Mouse (Mus musculus) left cerebral cortex, postnatal 10 days (tissue): ENCODE data around the gene Mettl27. TPM values are rescaled to one million over a fixed set of nuclear protein-coding genes. Genes with fewer than 3 reads are reported as not detected.
"Not testable (repeated sequence)": the region's sequence is repeated elsewhere in the genome, so short reads cannot be mapped to it uniquely, and the experiment has no call there.

ENCODE experiments used
- DNase-seq, 2 experiments: peaks; one replicate each; pipeline ENCODE4 v3.0.0; 2021 to 2022; ENCODE audit warnings: low spot score in 2 of 2, mixed read lengths in 1 of 2; ENCODE audit errors: extremely low spot score in 1 of 2
- intact Hi-C: fragments of 180-260 bp; cut with DNase I; formaldehyde crosslinking; loops from one replicate; pipeline ENCODE4 v1.15.1; 2025
- total RNA-seq, 2 experiments: library from RNA; stranded (reverse); gene quantifications; 2 replicates each; pipeline ENCODE4 v1.2.3; 2021

The Mettl27 gene
- total RNA-seq, 2 experiments from 2014 or later, result 8.7 to 8.9 TPM

- intact Hi-C loops, result no loop called here
- DNase-seq, result no peak
These were observed 14.1 kb downstream of the Mettl27 start for GRCm38 (mm10) chr5:134946063-134946856.

GRCm38 (mm10) chr5:134946857-134947255, 14.7 kb downstream of the Mettl27 start, which contains the start of gene Cldn4:
TSS of gene Cldn4 (minus strand) at chr5:134946934.
- DNase-seq, result no peak
- intact Hi-C loops, result no loop called here

- no peak for DNase-seq
- intact Hi-C loops, result no loop called here
These were observed 15.4 kb downstream of the Mettl27 start for GRCm38 (mm10) chr5:134947420-134948084.

- intact Hi-C loops, result no loop called here
- DNase-seq, result no peak
These were observed 15.9 kb downstream of the Mettl27 start for GRCm38 (mm10) chr5:134948085-134948439.

DNA sequence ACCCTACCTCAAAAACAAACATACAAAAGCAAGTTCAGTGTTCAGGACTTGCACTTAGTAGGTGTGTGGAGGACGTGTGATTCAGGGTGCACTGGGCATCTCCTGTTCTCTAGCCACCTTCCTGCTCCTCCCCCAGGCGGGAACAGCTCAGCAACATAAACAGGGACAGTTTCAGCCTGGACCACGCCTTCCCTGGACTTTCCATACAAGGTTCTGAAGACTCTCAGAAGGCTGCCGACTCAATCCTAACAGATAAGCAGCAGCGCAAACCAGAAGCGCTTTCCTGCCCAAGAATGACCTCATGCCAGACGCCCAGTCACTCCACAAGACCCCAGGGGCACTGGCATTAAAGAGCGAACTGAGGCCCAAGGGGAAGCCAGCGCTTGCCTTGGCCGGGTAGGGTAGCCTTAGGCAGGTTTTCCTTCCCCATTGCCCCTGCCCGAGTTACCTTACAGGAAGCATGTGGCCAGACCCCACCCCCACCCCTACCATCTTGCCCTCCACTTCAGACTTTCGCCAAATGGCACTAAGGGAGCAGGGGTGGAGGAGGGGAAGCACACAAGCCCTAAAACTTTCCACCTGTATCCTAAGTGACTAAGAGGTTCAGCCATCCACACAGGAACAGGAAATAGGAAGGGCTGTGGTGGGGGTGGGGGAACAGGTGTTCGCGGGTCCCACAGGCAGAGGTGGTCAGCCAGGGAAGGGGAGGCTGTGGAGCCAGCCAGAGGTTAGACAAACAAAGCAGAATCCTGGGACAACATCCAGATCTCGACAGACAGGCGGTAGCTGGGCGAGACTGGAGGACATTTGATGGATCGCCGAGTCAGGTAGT, 19.1 kb downstream of the Mettl27 start:
- intact Hi-C loops, result no loop called here

GRCm38 (mm10) chr5:134955491-134955890, 23.3 kb downstream of the Mettl27 start:
- no peak for DNase-seq
- intact Hi-C loops, result no loop called here

More for the DNA sequence above, 19.1 kb downstream of the Mettl27 start:
- DNase-seq, result peak in 1 of 2 experiments; percentile 60

GRCm38 (mm10) chr5:134959114-134959513, 26.9 kb downstream of the Mettl27 start:
- intact Hi-C loops, result no loop called here
- DNase-seq, result no peak

- no peak for DNase-seq
- intact Hi-C loops, result no loop called here
These were observed 28.3 kb downstream of the Mettl27 start for GRCm38 (mm10) chr5:134960430-134960829.

GRCm38 (mm10) chr5:134961519-134961918, 29.4 kb downstream of the Mettl27 start:
- intact Hi-C loops, result no loop called here
- DNase-seq, result no peak

DNA sequence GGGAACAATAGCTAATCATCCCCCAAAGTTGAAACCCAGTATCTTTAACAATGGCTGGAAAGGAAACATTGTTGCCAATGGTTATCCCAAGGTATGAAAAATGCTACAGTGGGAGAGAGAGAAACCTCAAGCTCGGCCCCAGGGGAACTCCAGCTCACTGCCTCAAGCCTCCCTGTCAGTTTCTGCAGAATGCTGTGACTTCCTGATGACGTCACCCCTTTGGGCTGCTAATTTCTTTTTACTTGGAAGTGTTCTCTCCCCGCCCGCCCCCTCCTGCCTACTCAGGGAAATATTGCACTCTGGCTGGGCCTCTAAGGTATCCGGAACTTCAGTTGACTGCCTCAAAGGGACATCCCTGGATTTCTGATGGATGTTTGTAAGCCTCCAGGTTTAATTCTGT, 31.4 kb downstream of the Mettl27 start:
- peak in 1 of 2 experiments; percentile 56 for DNase-seq
- intact Hi-C loops, result no loop called here

DNA sequence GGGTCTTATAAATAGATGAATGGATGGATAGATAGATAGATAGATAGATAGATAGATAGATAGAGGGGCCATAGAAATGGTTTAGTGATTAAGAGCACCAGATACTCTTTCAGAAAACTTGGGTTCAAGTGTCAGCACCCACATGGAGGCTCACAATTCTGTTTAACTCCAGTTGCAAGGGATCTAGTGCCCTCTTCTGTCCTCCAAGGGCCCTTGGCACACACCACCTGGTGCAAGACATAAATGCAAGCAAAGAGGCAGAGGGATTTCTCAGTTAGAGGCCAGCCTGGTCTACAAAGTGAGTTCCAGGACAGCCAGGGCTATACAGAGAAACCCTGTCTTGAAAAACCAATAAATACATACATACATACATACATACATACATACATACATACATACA, 32.5 kb downstream of the Mettl27 start:
- intact Hi-C loops, result loop anchor here (1.0 kb wide), 1 partner anchor 57 kb away; no protein-coding TSS in a partner anchor
- not testable (repeated sequence) for DNase-seq

DNA sequence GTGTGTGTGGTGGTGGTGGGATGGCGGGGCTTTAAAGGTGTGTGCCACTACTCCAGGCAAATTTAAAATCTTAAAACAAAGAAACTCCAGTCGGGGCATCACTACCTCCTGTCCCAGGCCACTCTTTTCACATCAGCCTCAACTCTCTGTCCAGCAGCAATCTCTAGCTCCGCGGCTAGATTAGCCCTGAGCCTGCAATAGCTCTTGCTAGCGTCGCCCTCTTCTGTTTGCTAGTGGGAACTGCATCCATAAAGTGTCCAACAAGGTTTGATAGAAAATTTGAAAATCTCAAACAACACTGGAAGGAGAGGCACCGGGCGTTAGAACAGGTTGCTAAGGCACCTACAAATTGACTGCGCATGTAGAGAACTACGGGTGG, 33.3 kb downstream of the Mettl27 start:
- peak; percentile 62 to 78 for DNase-seq
- intact Hi-C loops, result loop anchor here (1.0 kb wide), 1 partner anchor 58 kb away; no protein-coding TSS in a partner anchor

DNA sequence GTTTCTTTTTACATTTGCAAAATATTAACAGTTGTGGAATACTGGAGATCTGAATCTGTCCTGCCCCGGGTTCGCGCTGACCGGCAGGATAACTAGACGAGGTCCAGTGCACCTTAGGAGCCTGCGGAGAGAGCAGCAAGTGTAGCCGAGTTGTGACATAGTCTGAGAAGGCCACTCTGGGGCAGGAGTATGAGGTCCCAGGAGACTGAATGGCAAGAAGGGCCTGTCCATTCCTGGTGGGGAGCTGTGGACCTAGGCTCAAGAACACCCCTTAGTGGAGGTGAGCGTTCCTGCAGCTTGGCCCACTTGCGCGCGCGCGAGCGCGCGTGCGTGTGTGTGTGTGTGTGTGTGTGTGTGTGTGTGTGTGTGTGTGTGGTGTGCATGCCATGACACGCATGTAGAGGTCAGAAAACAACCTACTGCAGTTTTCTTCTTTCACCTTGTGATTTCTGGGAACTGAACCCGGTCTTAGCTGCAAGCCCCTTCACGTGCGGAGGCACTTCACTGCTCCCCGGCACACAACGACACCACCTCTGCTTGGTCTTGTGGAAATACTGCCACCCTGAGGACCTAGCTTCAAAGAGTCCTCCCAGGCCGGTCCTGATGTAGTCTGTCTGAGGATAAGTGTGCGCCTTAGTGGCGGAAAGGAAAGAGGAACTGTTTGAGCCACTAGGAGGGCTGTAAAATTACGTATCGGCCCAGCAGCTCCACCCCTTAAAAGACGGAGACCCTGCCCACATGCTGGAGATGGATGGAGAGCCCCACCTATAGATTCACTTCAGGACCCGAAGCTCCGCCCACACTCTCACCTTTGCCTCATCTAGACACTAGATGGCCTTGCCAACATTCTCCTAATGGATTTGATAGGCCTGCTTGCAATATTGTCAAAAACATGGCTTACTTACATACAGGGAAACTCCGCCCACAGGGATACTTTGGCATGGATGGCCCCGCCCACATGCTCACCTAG, 34.0 kb downstream of the Mettl27 start:
- DNase-seq, result peak in 1 of 2 experiments; percentile 61
- intact Hi-C loops, result loop anchor here (1.0 kb wide), 1 partner anchor 59 kb away; no protein-coding TSS in a partner anchor

DNA sequence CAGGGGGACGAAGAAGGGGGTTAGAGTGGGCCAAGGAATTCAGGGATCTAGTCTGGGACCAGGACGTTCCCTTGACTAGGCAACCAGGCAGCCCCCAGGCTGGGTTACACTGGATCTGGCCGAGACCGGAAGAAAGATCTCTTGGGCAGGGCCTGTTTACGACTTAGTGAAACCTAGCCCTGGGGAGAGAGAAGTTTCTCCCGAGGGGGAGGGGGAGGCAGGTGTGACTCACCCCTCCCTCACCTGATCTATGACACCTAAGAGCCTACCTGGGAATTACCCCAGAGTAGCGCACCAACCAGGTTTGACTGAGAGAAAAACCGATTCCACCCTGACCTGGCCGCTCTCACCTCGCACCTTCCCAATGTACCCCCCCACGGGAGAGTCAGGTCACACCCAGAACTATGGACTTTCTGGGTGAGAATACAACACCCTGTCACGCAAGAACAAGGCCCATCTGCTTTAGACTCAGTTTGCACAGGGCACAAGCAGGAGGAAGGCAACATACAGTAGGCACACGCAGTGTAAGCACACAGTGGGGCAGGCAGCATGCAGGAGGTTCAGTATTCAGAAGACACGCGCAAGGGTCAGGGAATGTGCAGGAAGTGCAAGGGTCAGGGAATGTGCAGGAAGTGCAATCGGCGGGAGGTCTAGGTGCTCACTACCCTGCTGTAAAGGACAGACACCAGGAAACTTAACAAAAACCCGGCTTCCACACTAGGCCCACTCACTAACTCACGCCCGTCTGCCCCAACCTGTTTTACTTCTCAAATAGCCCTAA, 35.2 kb downstream of the Mettl27 start:
- intact Hi-C loops, result no loop called here
- DNase-seq, result no peak

DNA sequence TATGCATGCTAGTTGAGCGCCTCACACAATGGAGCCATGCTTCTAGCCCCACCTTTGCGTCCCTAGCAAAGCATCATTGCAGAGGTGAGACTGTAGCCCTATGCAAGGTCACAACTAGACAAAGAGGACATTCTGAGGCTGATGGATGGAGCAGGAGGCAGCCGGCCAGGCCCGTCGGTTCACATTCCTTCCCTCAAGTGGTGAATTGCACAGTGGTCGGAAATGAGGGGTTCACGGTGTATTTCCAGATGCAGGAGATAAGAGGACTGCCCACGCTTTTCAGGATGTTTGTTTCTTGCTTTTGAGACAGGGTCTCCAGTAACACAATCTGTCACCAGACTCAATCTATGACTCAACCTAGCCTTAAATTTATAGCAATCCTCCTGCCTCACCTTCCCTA, 38.5 kb downstream of the Mettl27 start:
- intact Hi-C loops, result no loop called here
- no peak for DNase-seq

GRCm38 (mm10) chr5:134973081-134973480, 40.9 kb downstream of the Mettl27 start:
- DNase-seq, result no peak
- intact Hi-C loops, result no loop called here

DNA sequence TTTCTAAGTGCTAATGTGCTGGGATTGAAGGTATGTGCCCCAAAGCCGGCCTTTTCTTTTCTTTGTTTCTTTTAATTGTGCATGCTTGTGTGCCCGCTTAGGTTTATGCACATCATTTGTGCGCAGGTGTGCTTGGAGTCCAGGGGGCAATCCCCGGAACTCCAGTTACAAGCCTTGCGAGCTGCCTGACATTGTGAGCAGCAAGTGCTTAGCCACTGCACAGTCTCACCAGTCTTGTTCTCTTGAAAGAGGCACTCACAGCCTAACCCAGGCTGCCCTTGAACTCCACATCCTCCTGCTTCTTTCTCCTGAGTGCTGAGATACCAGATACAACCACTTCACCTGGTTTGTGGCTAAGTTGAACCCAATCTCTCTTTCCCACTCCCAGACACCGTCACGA, 41.4 kb downstream of the Mettl27 start:
- no peak for DNase-seq
- intact Hi-C loops, result no loop called here
